Mouse (Mus musculus) intestine, embryonic 14.5 days (tissue): ENCODE measurements around the gene Dph2. TPM values are rescaled to one million over a fixed set of nuclear protein-coding genes. Genes with fewer than 3 reads are reported as not detected.

Experiments used
- ATAC-seq: fragments of 200-750 bp; cut with Nextera tagmentation; replicated peaks from 2 replicates; pipeline ENCODE4 v1.8.0; 2017; ENCODE audit warnings: low read depth, moderate number of reproducible peaks, moderate TSS enrichment, moderate library complexity; ENCODE audit not compliant: low FRiP score, low TSS enrichment
- DNase-seq: peaks from one replicate; pipeline ENCODE4 v3.0.0-alpha.2; 2018; ENCODE audit warnings: low spot score
- H3K27ac ChIP-seq: fragments of 300-500 bp; sonication (generic); 2 replicates; pipeline ENCODE4 v1.5.1; 2014; ENCODE audit warnings: low read depth, mild to moderate bottlenecking, control low read depth
- H3K27me3 ChIP-seq: fragments of 300-500 bp; sonication (generic); replicated peaks from 2 replicates; pipeline ENCODE4 v1.6.1; 2014; ENCODE audit warnings: low read length, control low read depth; ENCODE audit not compliant: control insufficient read depth, insufficient read depth
- H3K36me3 ChIP-seq: fragments of 300-500 bp; sonication (generic); 2 replicates; pipeline ENCODE4 v1.6.1; 2014; ENCODE audit warnings: low read length, control low read depth; ENCODE audit not compliant: control insufficient read depth, insufficient read depth
- H3K4me1 ChIP-seq: fragments of 300-500 bp; sonication (generic); replicated peaks from 2 replicates; pipeline ENCODE4 v1.6.1; 2014; ENCODE audit warnings: low read length, control low read depth, mixed read lengths; ENCODE audit not compliant: control insufficient read depth, insufficient read depth
- H3K4me2 ChIP-seq: fragments of 300-500 bp; sonication (generic); 2 replicates; pipeline ENCODE4 v1.6.1; 2014; ENCODE audit warnings: low read length
- H3K4me3 ChIP-seq: fragments of 300-500 bp; sonication (generic); 2 replicates; pipeline ENCODE4 v1.5.1; 2014; ENCODE audit warnings: low read depth, low read length, control low read depth, mixed read lengths
- H3K9ac ChIP-seq: fragments of 300-500 bp; sonication (generic); 2 replicates; pipeline ENCODE4 v1.6.1; 2014; ENCODE audit warnings: mild to moderate bottlenecking, low read length
- H3K9me3 ChIP-seq: fragments of 300-500 bp; sonication (generic); 2 replicates; pipeline ENCODE4 v1.6.1; 2016; ENCODE audit warnings: low read length, control low read depth; ENCODE audit not compliant: control insufficient read depth
- WGBS: fragments of 180-500 bp; shearing (Covaris S2); extraction: QIAGEN DNeasy Blood & Tissue Kit; methylation state at CpG from one replicate; pipeline ENCODE4 v1.1.7; 2014; 5-methylcytosine and 5-hydroxymethylcytosine counted together
- polyA plus RNA-seq: library from polyadenylated mRNA; unstranded; fragments of >200 nt; fragmentation: Nextera tagmentation; extraction: Ambion mirVana; gene quantifications from 2 replicates; pipeline ENCODE4 v1.2.1, GENCODE M21; 2014

Dph2 gene
- polyA plus RNA-seq, 1 experiment from 2014 or later: 20.0 TPM

DNA sequence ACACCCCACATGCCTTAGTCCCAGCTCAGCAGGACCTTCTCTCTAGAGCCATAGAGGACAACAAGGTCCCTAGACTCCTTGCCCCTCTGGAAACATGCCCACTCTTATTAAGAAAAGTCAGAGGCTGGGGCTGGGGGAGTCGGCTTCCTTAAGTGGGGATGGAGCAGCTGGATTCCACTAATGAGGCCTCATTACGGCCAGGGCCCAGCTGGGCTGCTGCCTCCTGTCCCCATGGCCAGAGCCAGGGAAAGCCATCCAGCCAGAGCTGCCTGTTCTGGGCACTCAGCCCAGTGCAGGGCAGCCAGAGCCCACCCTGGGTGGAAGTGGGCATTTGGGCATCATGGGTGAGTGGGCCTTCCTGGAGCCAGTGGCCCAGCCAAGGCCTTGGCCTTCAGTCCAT is 44.8 kb downstream of the Dph2 start:
- Histone ChIP-seq H3K27me3 (no peaks in the 10 kb centered on the region), H3K4me1 (no peaks in the 10 kb centered on the region), H3K27ac (no peak overlapping the region), H3K9me3 (no peaks in the 10 kb centered on the region), H3K4me3 (no peak overlapping the region), H3K4me2 (no peak overlapping the region), H3K9ac (no peak overlapping the region), H3K36me3 (peaks cover 12% of the 10 kb centered on the region)
- WGBS: 58% methylated on average over 2 of the region's 2 CpGs
- ATAC-seq (no peak), DNase-seq (no peak)

- DNase-seq (no peak), ATAC-seq (no peak)
- Histone ChIP-seq H3K36me3 (peaks cover 12% of the 10 kb centered on the region), H3K9ac (no peak overlapping the region), H3K9me3 (no peaks in the 10 kb centered on the region), H3K4me1 (no peaks in the 10 kb centered on the region), H3K4me3 (no peak overlapping the region), H3K27me3 (no peaks in the 10 kb centered on the region), H3K27ac (no peak overlapping the region), H3K4me2 (no peak overlapping the region)
- 95% methylated on average over 4 of the region's 4 CpGs for WGBS
Observed at GRCm38 (mm10) chr4:117846261-117846660, 45.6 kb downstream of the Dph2 start.

DNA sequence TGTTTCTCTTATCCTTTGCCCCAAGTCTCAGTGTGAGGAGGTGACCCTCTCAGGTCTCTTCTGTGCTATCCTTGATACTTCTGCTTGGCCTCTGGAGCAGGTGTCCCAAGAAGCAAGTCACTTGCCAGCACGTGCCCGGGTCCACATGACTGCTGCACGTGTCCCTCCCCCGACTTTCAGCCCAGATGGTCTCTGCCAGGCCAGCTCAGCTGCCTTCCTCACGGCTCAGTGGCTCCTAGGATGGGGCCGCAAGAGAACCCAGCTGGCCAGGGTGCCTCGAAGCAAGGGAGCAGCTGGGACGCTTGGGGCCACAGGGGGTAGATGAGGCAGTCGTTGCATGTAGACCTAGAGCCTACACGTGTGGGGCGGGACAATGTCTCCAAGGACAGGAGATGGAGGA is 46.5 kb downstream of the Dph2 start:
- ATAC-seq: no peak
- no peak overlapping the region for H3K27ac ChIP-seq
- no peaks in the 10 kb centered on the region for H3K4me1 ChIP-seq
- WGBS: 85% methylated on average over 11 of the region's 11 CpGs
- no peak for DNase-seq
- no peak overlapping the region for H3K9ac ChIP-seq
- H3K4me2 ChIP-seq: no peak overlapping the region
- no peaks in the 10 kb centered on the region for H3K27me3 ChIP-seq
- H3K9me3 ChIP-seq: no peaks in the 10 kb centered on the region
- peaks cover 12% of the 10 kb centered on the region for H3K36me3 ChIP-seq
- H3K4me3 ChIP-seq: no peak overlapping the region

GRCm38 (mm10) chr4:117844467-117844866 is 47.4 kb downstream of the Dph2 start:
- Histone ChIP-seq H3K4me2 (no peak overlapping the region), H3K9ac (no peak overlapping the region), H3K27ac (no peak overlapping the region), H3K4me1 (no peaks in the 10 kb centered on the region), H3K27me3 (no peaks in the 10 kb centered on the region), H3K36me3 (peaks cover 12% of the 10 kb centered on the region), H3K9me3 (no peaks in the 10 kb centered on the region), H3K4me3 (no peak overlapping the region)
- DNase-seq (no peak), ATAC-seq (no peak)
- 77% methylated on average over 5 of the region's 5 CpGs for WGBS

- Histone ChIP-seq H3K36me3 (peaks cover 12% of the 10 kb centered on the region), H3K9ac (no peak overlapping the region), H3K9me3 (no peaks in the 10 kb centered on the region), H3K4me3 (no peak overlapping the region), H3K27me3 (no peaks in the 10 kb centered on the region), H3K4me1 (no peaks in the 10 kb centered on the region), H3K4me2 (no peak overlapping the region), H3K27ac (no peak overlapping the region)
- 88% methylated on average over 5 of the region's 5 CpGs for WGBS
- DNase-seq (no peak), ATAC-seq (no peak)
Observed at GRCm38 (mm10) chr4:117843101-117843500, 48.7 kb downstream of the Dph2 start.

DNA sequence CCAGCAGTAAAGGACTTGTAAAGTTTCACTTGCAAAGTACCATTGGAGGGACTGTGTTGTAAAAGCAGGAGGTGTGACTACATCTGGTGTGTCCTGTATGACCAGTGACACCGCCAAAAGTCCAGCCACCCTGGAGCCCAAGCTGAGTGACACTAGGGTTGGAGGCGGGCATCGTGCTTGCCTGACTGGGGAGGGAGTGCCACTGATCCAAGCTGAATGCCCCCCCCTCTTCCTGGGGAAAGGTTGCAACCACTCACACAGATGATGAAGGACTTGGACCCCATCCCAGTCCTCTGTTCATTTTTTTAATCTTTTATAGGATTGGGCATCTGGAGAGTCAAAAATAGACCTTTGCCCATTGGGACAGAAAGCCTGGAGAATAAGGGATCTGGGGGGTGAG is 50.3 kb downstream of the Dph2 start:
- Histone ChIP-seq H3K27me3 (no peaks in the 10 kb centered on the region), H3K4me2 (no peak overlapping the region), H3K36me3 (peaks cover 10% of the 10 kb centered on the region), H3K9me3 (no peaks in the 10 kb centered on the region), H3K4me3 (no peak overlapping the region), H3K27ac (no peak overlapping the region), H3K9ac (no peak overlapping the region), H3K4me1 (no peaks in the 10 kb centered on the region)
- ATAC-seq (no peak), DNase-seq (no peak)
- WGBS: 65% methylated on average over 3 of the region's 3 CpGs

- Histone ChIP-seq H3K36me3 (peaks cover 2% of the 10 kb centered on the region), H3K27me3 (no peaks in the 10 kb centered on the region), H3K9ac (no peak overlapping the region), H3K4me3 (no peak overlapping the region), H3K27ac (no peak overlapping the region), H3K9me3 (no peaks in the 10 kb centered on the region), H3K4me2 (no peak overlapping the region), H3K4me1 (no peaks in the 10 kb centered on the region)
- DNase-seq (no peak), ATAC-seq (no peak)
- 92% methylated on average over 5 of the region's 5 CpGs for WGBS
Observed at GRCm38 (mm10) chr4:117840821-117841220, 51.0 kb downstream of the Dph2 start.

- Histone ChIP-seq H3K4me2 (no peak overlapping the region), H3K9me3 (no peaks in the 10 kb centered on the region), H3K36me3 (no peaks in the 10 kb centered on the region), H3K4me3 (no peak overlapping the region), H3K9ac (no peak overlapping the region), H3K27ac (no peak overlapping the region), H3K27me3 (no peaks in the 10 kb centered on the region), H3K4me1 (peaks cover 5% of the 10 kb centered on the region)
- DNase-seq: no peak
- no peak for ATAC-seq
- 80% methylated on average over 6 of the region's 6 CpGs for WGBS
Observed at GRCm38 (mm10) chr4:117839366-117839765, 52.5 kb downstream of the Dph2 start.
